14 mouse cellular contexts compared by ENCODE assay signal in the genomic region with DNA sequence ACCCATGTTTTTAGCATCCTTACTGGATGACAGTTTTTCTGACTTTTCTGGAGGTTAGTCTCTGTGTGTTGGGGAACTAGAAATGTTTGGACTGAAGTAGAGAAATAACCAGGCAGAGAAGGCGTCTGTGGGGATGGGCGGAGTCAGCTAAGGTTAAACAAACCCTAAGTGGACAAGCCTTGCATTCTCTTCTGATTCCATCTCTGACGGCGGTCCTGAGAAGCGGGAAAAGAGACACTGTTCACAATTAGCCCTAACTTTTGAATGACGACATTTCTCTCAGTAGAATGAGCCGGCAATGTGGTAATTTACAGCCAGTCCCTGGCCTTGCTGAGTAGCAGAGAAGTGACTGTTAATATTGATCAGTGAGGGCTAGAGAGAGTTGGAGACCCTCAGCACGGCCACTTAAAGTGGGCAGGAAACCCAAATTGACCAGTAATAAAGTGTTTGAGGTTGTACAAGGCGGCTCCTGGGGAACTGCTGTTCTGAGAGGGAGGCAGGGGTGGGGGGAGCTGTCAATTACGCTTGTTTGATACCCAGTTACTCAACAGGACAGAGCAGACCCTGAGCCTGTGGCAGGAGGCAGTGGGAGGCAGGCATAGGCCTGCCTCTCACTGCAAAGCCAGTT.
DNase-seq lines count a peak whose midpoint lies in the region; ATAC-seq and TF ChIP-seq lines count a peak whose summit lies in the region.
"Had no signal": no experiment of that assay in that cellular context is flagged by ENCODE, and none has a peak within 500 bp of the region (broad histone marks: within the 10 kb centered on the region; RNA-seq: fewer than 3 reads in every experiment).

No protein-coding gene starts in this region.

- no peak overlapping the region for H3K4me2 ChIP-seq in forebrain, embryonic 11.5 days (ENCODE audit: low read depth, low read length, severe bottlenecking)
- H3K4me2 ChIP-seq in forebrain, embryonic 16.5 days (ENCODE audit: low read length): no peak overlapping the region
- 0 out of 2 replicates have a peak overlapping the region, but pooled peaks have one; percentile 5 for H3K4me2 ChIP-seq in lung, postnatal 0 days (replicated peaks; ENCODE audit: low read depth, low read length)
- H3K4me2 ChIP-seq in limb, embryonic 13.5 days (replicated peaks): 0 out of 2 replicates have a peak overlapping the region, but pooled peaks have one; percentile 10
- H3K4me2 ChIP-seq in liver, embryonic 12.5 days: no peak overlapping the region
- H3K4me2 ChIP-seq: embryonic facial prominence, embryonic 12.5 days; liver, embryonic 13.5 days had no signal

- no peak for DNase-seq in forebrain, embryonic 11.5 days (ENCODE audit: low spot score)
- peak; percentile 5 for DNase-seq in lung, postnatal 0 days (ENCODE audit: low spot score)
- no peak for DNase-seq in lung, postnatal 36 days
- peak; percentile 52 for DNase-seq in embryonic facial prominence, embryonic 10.5 days (ENCODE audit: low spot score)
- DNase-seq in cerebellum, adult 11-12 months: no peak
- DNase-seq: cerebellum, adult 8-10 months; heart, adult 2 months; heart, postnatal 10 days; liver, embryonic 13.5 days had no signal

- no peaks in the 10 kb centered on the region for H3K9me3 ChIP-seq in forebrain, embryonic 11.5 days (ENCODE audit: control insufficient read depth, low read length)
- H3K9me3 ChIP-seq in forebrain, embryonic 16.5 days (ENCODE audit: control insufficient read depth, low read length): peaks cover 2% of the 10 kb centered on the region; the same call in 1 of the 2 replicates
- H3K9me3 ChIP-seq in lung, postnatal 0 days (ENCODE audit: low read length): no peaks in the 10 kb centered on the region
- no peaks in the 10 kb centered on the region for H3K9me3 ChIP-seq in embryonic facial prominence, embryonic 10.5 days
- no peaks in the 10 kb centered on the region for H3K9me3 ChIP-seq in limb, embryonic 13.5 days
- H3K9me3 ChIP-seq in liver, embryonic 12.5 days (replicated peaks): no peaks in the 10 kb centered on the region
- H3K9me3 ChIP-seq: embryonic facial prominence, embryonic 12.5 days; liver, embryonic 13.5 days had no signal

- TF ChIP-seq EP300 in lung, postnatal 0 days (IDR thresholded peaks at IDR 0.05): no peak

- WGBS in forebrain, embryonic 11.5 days: 31% methylated on average over 10 of the region's 10 CpGs
- whole genome bisulfite sequencing in forebrain, embryonic 16.5 days: 31% methylated on average over 10 of the region's 10 CpGs
- WGBS in lung, postnatal 0 days: 20% methylated on average over 10 of the region's 10 CpGs
- 23% methylated on average over 10 of the region's 10 CpGs for WGBS in embryonic facial prominence, embryonic 10.5 days
- WGBS in limb, embryonic 13.5 days: 22% methylated on average over 10 of the region's 10 CpGs
- WGBS in liver, embryonic 12.5 days (ENCODE audit: insufficient replicate concordance): 47% methylated on average over 10 of the region's 10 CpGs

- H3K27ac ChIP-seq in forebrain, embryonic 11.5 days (ENCODE audit: low read depth, low read length): no peak overlapping the region
- no peak overlapping the region for H3K27ac ChIP-seq in forebrain, embryonic 16.5 days (ENCODE audit: low read length)
- H3K27ac ChIP-seq in lung, postnatal 0 days (ENCODE audit: low read length): no peak overlapping the region
- H3K27ac ChIP-seq in embryonic facial prominence, embryonic 10.5 days (replicated peaks): peak overlapping the region; percentile 67
- 0 out of 2 replicates have a peak overlapping the region, but pooled peaks have one; percentile 11 for H3K27ac ChIP-seq in limb, embryonic 13.5 days
- H3K27ac ChIP-seq in liver, embryonic 12.5 days: no peak overlapping the region
- H3K27ac ChIP-seq: embryonic facial prominence, embryonic 12.5 days; heart, adult 2 months; liver, embryonic 13.5 days had no signal

- ATAC-seq in forebrain, embryonic 11.5 days (replicated peaks; ENCODE audit: low FRiP score): no peak
- no peak for ATAC-seq in forebrain, embryonic 16.5 days
- ATAC-seq in lung, postnatal 0 days: no peak
- ATAC-seq in limb, embryonic 13.5 days (ENCODE audit: low FRiP score, low read depth): no peak
- ATAC-seq in liver, embryonic 12.5 days: no peak
- ATAC-seq: Patski had no signal

- no peaks in the 10 kb centered on the region; the same call in 1 of the 2 replicates for H3K27me3 ChIP-seq in forebrain, embryonic 11.5 days (ENCODE audit: control insufficient read depth, insufficient read depth, low read length)
- peaks cover 9% of the 10 kb centered on the region for H3K27me3 ChIP-seq in forebrain, embryonic 16.5 days (replicated peaks; ENCODE audit: control insufficient read depth, insufficient read depth, low read length)
- H3K27me3 ChIP-seq in lung, postnatal 0 days (replicated peaks; ENCODE audit: insufficient read depth, low read length): no peaks in the 10 kb centered on the region
- H3K27me3 ChIP-seq in embryonic facial prominence, embryonic 10.5 days (replicated peaks; ENCODE audit: low read depth, poor library complexity, severe bottlenecking): peaks cover 7% of the 10 kb centered on the region; the same call in 1 of the 2 replicates
- H3K27me3 ChIP-seq in limb, embryonic 13.5 days: peaks cover 4% of the 10 kb centered on the region; the same call in 1 of the 2 replicates
- H3K27me3 ChIP-seq in liver, embryonic 12.5 days (replicated peaks): no peaks in the 10 kb centered on the region
- H3K27me3 ChIP-seq: embryonic facial prominence, embryonic 12.5 days; liver, embryonic 13.5 days had no signal

- no peak overlapping the region for H3K4me3 ChIP-seq in forebrain, embryonic 11.5 days (ENCODE audit: low read depth, low read length)
- H3K4me3 ChIP-seq in forebrain, embryonic 16.5 days (replicated peaks; ENCODE audit: low read length): no peak overlapping the region
- H3K4me3 ChIP-seq in lung, postnatal 0 days (ENCODE audit: low read depth, low read length): no peak overlapping the region
- H3K4me3 ChIP-seq in embryonic facial prominence, embryonic 10.5 days: peak overlapping the region; percentile 11; the same call in 1 of the 2 replicates
- no peak overlapping the region for H3K4me3 ChIP-seq in limb, embryonic 13.5 days
- no peak overlapping the region for H3K4me3 ChIP-seq in liver, embryonic 12.5 days
- H3K4me3 ChIP-seq: embryonic facial prominence, embryonic 12.5 days; heart, adult 2 months; liver, embryonic 13.5 days had no signal

- peaks cover 15% of the 10 kb centered on the region for H3K4me1 ChIP-seq in forebrain, embryonic 11.5 days (replicated peaks; ENCODE audit: control insufficient read depth, insufficient read depth, low read length)
- peaks cover 17% of the 10 kb centered on the region for H3K4me1 ChIP-seq in forebrain, embryonic 16.5 days (replicated peaks; ENCODE audit: control insufficient read depth, insufficient read depth, low read length)
- H3K4me1 ChIP-seq in lung, postnatal 0 days (ENCODE audit: insufficient read depth, low read depth, low read length): no peaks in the 10 kb centered on the region
- H3K4me1 ChIP-seq in embryonic facial prominence, embryonic 10.5 days: peaks cover 45% of the 10 kb centered on the region
- H3K4me1 ChIP-seq in limb, embryonic 13.5 days: peaks cover 38% of the 10 kb centered on the region
- no peaks in the 10 kb centered on the region for H3K4me1 ChIP-seq in liver, embryonic 12.5 days
- H3K4me1 ChIP-seq: liver, embryonic 13.5 days had no signal

- H3K36me3 ChIP-seq in forebrain, embryonic 11.5 days (ENCODE audit: control insufficient read depth, insufficient read depth, low read length): no peaks in the 10 kb centered on the region
- no peaks in the 10 kb centered on the region for H3K36me3 ChIP-seq in forebrain, embryonic 16.5 days (ENCODE audit: control insufficient read depth, insufficient read depth)
- no peaks in the 10 kb centered on the region for H3K36me3 ChIP-seq in lung, postnatal 0 days (ENCODE audit: insufficient read depth, low read length)
- no peaks in the 10 kb centered on the region for H3K36me3 ChIP-seq in embryonic facial prominence, embryonic 10.5 days (replicated peaks)
- H3K36me3 ChIP-seq in limb, embryonic 13.5 days: no peaks in the 10 kb centered on the region
- no peaks in the 10 kb centered on the region for H3K36me3 ChIP-seq in liver, embryonic 12.5 days
- H3K36me3 ChIP-seq: embryonic facial prominence, embryonic 12.5 days; liver, embryonic 13.5 days had no signal

- H3K9ac ChIP-seq in forebrain, embryonic 11.5 days (ENCODE audit: low read length): 0 out of 2 replicates have a peak overlapping the region, but pooled peaks have one; percentile 17
- H3K9ac ChIP-seq in forebrain, embryonic 16.5 days (replicated peaks; ENCODE audit: low read depth, low read length): no peak overlapping the region
- no peak overlapping the region for H3K9ac ChIP-seq in lung, postnatal 0 days (replicated peaks; ENCODE audit: low read depth)
- H3K9ac ChIP-seq in limb, embryonic 13.5 days: no peak overlapping the region
- H3K9ac ChIP-seq in liver, embryonic 12.5 days: no peak overlapping the region
- H3K9ac ChIP-seq: embryonic facial prominence, embryonic 12.5 days; liver, embryonic 13.5 days had no signal

- TF ChIP-seq CTCF in lung, postnatal 0 days (IDR thresholded peaks at IDR 0.05): no peak

Comparison
In these comparisons a context has a peak if more than half of its experiments do, and no peak if none do; other contexts are left out.
1. DNase-seq: peak in lung, postnatal 0 days (single experiment) and embryonic facial prominence, embryonic 10.5 days (single experiment); none in forebrain, embryonic 11.5 days (single experiment), lung, postnatal 36 days (single experiment) and cerebellum, adult 11-12 months (single experiment).
2. H3K27ac ChIP-seq: peak in embryonic facial prominence, embryonic 10.5 days (single experiment) and limb, embryonic 13.5 days (single experiment); none in forebrain, embryonic 11.5 days (single experiment), forebrain, embryonic 16.5 days (single experiment), lung, postnatal 0 days (single experiment) and liver, embryonic 12.5 days (single experiment).
3. H3K4me2 ChIP-seq: peak in lung, postnatal 0 days (single experiment) and limb, embryonic 13.5 days (single experiment); none in forebrain, embryonic 11.5 days (single experiment), forebrain, embryonic 16.5 days (single experiment) and liver, embryonic 12.5 days (single experiment).